Mouse (Mus musculus) thymus, adult 2 months (tissue): ENCODE data around the gene D5Ertd579e.

Experiments
- CTCF ChIP-seq: fragments of 200-500 bp; IDR thresholded peaks from 2 replicates; pipeline ENCODE4 v1.5.1; 2012; ENCODE audit warnings: mild to moderate bottlenecking, control low read depth, low read length, moderate library complexity, borderline replicate concordance; ENCODE audit not compliant: control insufficient read depth, poor library complexity, insufficient read depth; ENCODE audit errors: extremely low read depth
- POLR2A ChIP-seq: fragments of 200-500 bp; IDR thresholded peaks from 2 replicates; pipeline ENCODE4 v1.6.1; 2012; ENCODE audit warnings: mild to moderate bottlenecking, low read length, control low read depth, moderate library complexity; ENCODE audit not compliant: control insufficient read depth, poor library complexity, insufficient read depth; ENCODE audit errors: extremely low read depth

GRCm38 (mm10) chr5:36594344-36594743 is 101.5 kb downstream of the D5Ertd579e start:
- TF ChIP-seq POLR2A (no peak), CTCF (no peak)
